Mouse (Mus musculus) forebrain, embryonic 15.5 days (tissue): ENCODE measurements around the gene Arhgef2. TPM values are rescaled to one million over a fixed set of nuclear protein-coding genes. Genes with fewer than 3 reads are reported as not detected.
"Not testable (repeated sequence)": the region's sequence is repeated elsewhere in the genome, so short reads cannot be mapped to it uniquely, and the experiment has no call there.

Experiments
- ATAC-seq: fragments of 200-750 bp; cut with Nextera tagmentation; replicated peaks from 2 replicates; pipeline ENCODE4 v1.8.0; 2017; ENCODE audit warnings: mild to moderate bottlenecking, moderate TSS enrichment, moderate library complexity
- H3K27ac ChIP-seq: fragments of 300-500 bp; sonication (generic); replicated peaks from 2 replicates; pipeline ENCODE4 v1.5.1; 2015; ENCODE audit warnings: mild to moderate bottlenecking, inconsistent platforms
- H3K27me3 ChIP-seq: fragments of 300-500 bp; sonication (generic); 2 replicates; pipeline ENCODE4 v1.6.1; 2015; ENCODE audit warnings: inconsistent platforms
- H3K36me3 ChIP-seq: fragments of 300-500 bp; sonication (generic); 2 replicates; pipeline ENCODE4 v1.6.1; 2015; ENCODE audit warnings: mild to moderate bottlenecking, inconsistent platforms
- H3K4me1 ChIP-seq: fragments of 300-500 bp; sonication (generic); 2 replicates; pipeline ENCODE4 v1.6.1; 2015; ENCODE audit warnings: inconsistent platforms
- H3K4me2 ChIP-seq: fragments of 300-500 bp; sonication (generic); replicated peaks from 2 replicates; pipeline ENCODE4 v1.6.1; 2015; ENCODE audit warnings: mild to moderate bottlenecking, inconsistent platforms
- H3K4me3 ChIP-seq: fragments of 300-500 bp; sonication (generic); 2 replicates; pipeline ENCODE4 v1.5.1; 2015; ENCODE audit warnings: mild to moderate bottlenecking, inconsistent platforms
- H3K9ac ChIP-seq: fragments of 300-500 bp; sonication (generic); replicated peaks from 2 replicates; pipeline ENCODE4 v1.6.1; 2015; ENCODE audit warnings: mild to moderate bottlenecking, inconsistent platforms
- H3K9me3 ChIP-seq: fragments of 300-500 bp; sonication (generic); 2 replicates; pipeline ENCODE4 v1.6.1; 2016; ENCODE audit warnings: inconsistent platforms
- WGBS: fragments of 180-500 bp; shearing (Covaris S2); methylation state at CpG from one replicate; pipeline ENCODE4 v1.1.7; 2015; ENCODE audit warnings: mixed read lengths; 5-methylcytosine and 5-hydroxymethylcytosine counted together
- polyA plus RNA-seq: library from polyadenylated mRNA; unstranded; fragments of >200 nt; fragmentation: Nextera tagmentation; extraction: Ambion mirVana; gene quantifications from 2 replicates; pipeline ENCODE4 v1.2.1, GENCODE M21; 2015

The Arhgef2 gene
- polyA plus RNA-seq, 1 experiment from 2014 or later: 193 TPM

- Histone ChIP-seq H3K36me3 (peaks cover 14% of the 10 kb centered on the region), H3K9ac (no peak overlapping the region), H3K9me3 (no peaks in the 10 kb centered on the region), H3K27me3 (no peaks in the 10 kb centered on the region), H3K4me3 (no peak overlapping the region), H3K27ac (no peak overlapping the region), H3K4me2 (no peak overlapping the region), H3K4me1 (peaks cover 3% of the 10 kb centered on the region; the same call in 1 of the 2 replicates)
- 38% methylated on average over 9 of the region's 9 CpGs for WGBS
- no peak for ATAC-seq
Measured at GRCm38 (mm10) chr3:88591950-88592731, 13.6 kb upstream of the Arhgef2 start.

GRCm38 (mm10) chr3:88592942-88593576, 12.7 kb upstream of the Arhgef2 start:
- no peaks in the 10 kb centered on the region for H3K27me3 ChIP-seq
- no peaks in the 10 kb centered on the region for H3K9me3 ChIP-seq
- H3K27ac ChIP-seq: no peak overlapping the region
- no peak overlapping the region for H3K9ac ChIP-seq
- 74% methylated on average over 10 of the region's 10 CpGs for WGBS
- H3K4me3 ChIP-seq: no peak overlapping the region
- H3K36me3 ChIP-seq: peaks cover 5% of the 10 kb centered on the region
- ATAC-seq: no peak
- no peak overlapping the region for H3K4me2 ChIP-seq
- H3K4me1 ChIP-seq: peaks cover 3% of the 10 kb centered on the region; the same call in 1 of the 2 replicates

GRCm38 (mm10) chr3:88593893-88594580, 11.7 kb upstream of the Arhgef2 start:
- no peaks in the 10 kb centered on the region for H3K36me3 ChIP-seq
- 68% methylated on average over 10 of the region's 10 CpGs for WGBS
- H3K4me3 ChIP-seq: no peak overlapping the region
- no peaks in the 10 kb centered on the region for H3K9me3 ChIP-seq
- H3K27me3 ChIP-seq: no peaks in the 10 kb centered on the region
- peaks cover 3% of the 10 kb centered on the region; the same call in 1 of the 2 replicates for H3K4me1 ChIP-seq
- ATAC-seq: no peak
- H3K9ac ChIP-seq: no peak overlapping the region
- H3K4me2 ChIP-seq: no peak overlapping the region
- no peak overlapping the region for H3K27ac ChIP-seq

- H3K9me3 ChIP-seq, H3K27me3 ChIP-seq, H3K27ac ChIP-seq, H3K4me1 ChIP-seq, H3K36me3 ChIP-seq, H3K4me3 ChIP-seq, H3K9ac ChIP-seq, H3K4me2 ChIP-seq, ATAC-seq: not testable (repeated sequence)
- WGBS: 79% methylated on average over 4 of the region's 4 CpGs
Measured at GRCm38 (mm10) chr3:88596547-88596946, 9.2 kb upstream of the Arhgef2 start.

- 73% methylated on average over 4 of the region's 4 CpGs for WGBS
- no peak for ATAC-seq
- H3K4me3 ChIP-seq: no peak overlapping the region
- no peak overlapping the region for H3K9ac ChIP-seq
- H3K9me3 ChIP-seq: no peaks in the 10 kb centered on the region
- no peak overlapping the region for H3K4me2 ChIP-seq
- no peaks in the 10 kb centered on the region for H3K27me3 ChIP-seq
- H3K36me3 ChIP-seq: no peaks in the 10 kb centered on the region
- H3K27ac ChIP-seq: no peak overlapping the region
- H3K4me1 ChIP-seq: peaks cover 4% of the 10 kb centered on the region; the same call in 1 of the 2 replicates
Measured at GRCm38 (mm10) chr3:88602466-88602865, 3.3 kb upstream of the Arhgef2 start.

- Histone ChIP-seq H3K9me3 (no peaks in the 10 kb centered on the region), H3K4me2 (no peak overlapping the region), H3K36me3 (no peaks in the 10 kb centered on the region), H3K9ac (no peak overlapping the region), H3K4me3 (no peak overlapping the region), H3K27me3 (no peaks in the 10 kb centered on the region), H3K4me1 (peaks cover 9% of the 10 kb centered on the region; the same call in 1 of the 2 replicates), H3K27ac (no peak overlapping the region)
- no peak for ATAC-seq
- WGBS: 31% methylated on average over 6 of the region's 6 CpGs
Measured at GRCm38 (mm10) chr3:88603714-88604161, 2.0 kb upstream of the Arhgef2 start.

- H3K4me1 ChIP-seq: peaks cover 9% of the 10 kb centered on the region; the same call in 1 of the 2 replicates
- H3K27ac ChIP-seq: no peak overlapping the region
- no peak overlapping the region for H3K9ac ChIP-seq
- H3K27me3 ChIP-seq: no peaks in the 10 kb centered on the region
- no peaks in the 10 kb centered on the region for H3K36me3 ChIP-seq
- H3K4me2 ChIP-seq: no peak overlapping the region
- no peak overlapping the region for H3K4me3 ChIP-seq
- ATAC-seq: no peak
- H3K9me3 ChIP-seq: no peaks in the 10 kb centered on the region
- WGBS: 88% methylated on average over 7 of the region's 7 CpGs
Measured at GRCm38 (mm10) chr3:88604863-88605262, 903 bp upstream of the Arhgef2 start.

- peak; percentile 93 for ATAC-seq
- Histone ChIP-seq H3K36me3 (no peaks in the 10 kb centered on the region), H3K4me1 (peaks cover 9% of the 10 kb centered on the region; the same call in 1 of the 2 replicates), H3K4me2 (peak overlapping the region; percentile 45), H3K9ac (peak overlapping the region; percentile 36), H3K27ac (no peak overlapping the region), H3K27me3 (no peaks in the 10 kb centered on the region), H3K9me3 (no peaks in the 10 kb centered on the region), H3K4me3 (peak overlapping the region; percentile 27)
- under 1% methylated on average over 20 of the region's 20 CpGs for WGBS
Measured at GRCm38 (mm10) chr3:88607065-88607757, 1.4 kb downstream of the Arhgef2 start.

GRCm38 (mm10) chr3:88607758-88608138, 2.0 kb downstream of the Arhgef2 start:
- WGBS: 17% methylated on average over 10 of the region's 10 CpGs
- H3K4me2 ChIP-seq: peak overlapping the region; percentile 45
- peak; percentile 59 for ATAC-seq
- H3K9ac ChIP-seq: no peak overlapping the region
- H3K4me1 ChIP-seq: peaks cover 9% of the 10 kb centered on the region; the same call in 1 of the 2 replicates
- no peaks in the 10 kb centered on the region for H3K27me3 ChIP-seq
- no peaks in the 10 kb centered on the region for H3K36me3 ChIP-seq
- peak overlapping the region; percentile 4; the same call in 1 of the 2 replicates for H3K4me3 ChIP-seq
- no peak overlapping the region for H3K27ac ChIP-seq
- no peaks in the 10 kb centered on the region for H3K9me3 ChIP-seq

- WGBS: 78% methylated on average over 4 of the region's 4 CpGs
- Histone ChIP-seq H3K27ac (no peak overlapping the region), H3K4me2 (no peak overlapping the region), H3K36me3 (no peaks in the 10 kb centered on the region), H3K9me3 (no peaks in the 10 kb centered on the region), H3K4me3 (no peak overlapping the region), H3K9ac (no peak overlapping the region), H3K27me3 (no peaks in the 10 kb centered on the region), H3K4me1 (peaks cover 9% of the 10 kb centered on the region; the same call in 1 of the 2 replicates)
- ATAC-seq: no peak
Measured at GRCm38 (mm10) chr3:88609066-88609465, 3.3 kb downstream of the Arhgef2 start.

GRCm38 (mm10) chr3:88614418-88614817, 8.7 kb downstream of the Arhgef2 start:
- Histone ChIP-seq H3K4me1 (peaks cover 14% of the 10 kb centered on the region), H3K4me3 (no peak overlapping the region), H3K36me3 (no peaks in the 10 kb centered on the region), H3K9me3 (no peaks in the 10 kb centered on the region), H3K4me2 (no peak overlapping the region), H3K9ac (no peak overlapping the region), H3K27ac (no peak overlapping the region), H3K27me3 (no peaks in the 10 kb centered on the region)
- ATAC-seq: no peak
- WGBS: 83% methylated on average over 8 of the region's 8 CpGs
